Mouse (Mus musculus): ENCODE results near the gene Rgma. TPM values are rescaled to one million over a fixed set of nuclear protein-coding genes. Genes with fewer than 3 reads are reported as not detected.
A peak's percentile ranks its signal among the peaks of the same experiment; 100 is the strongest.

Gene Rgma
- total and polyA plus RNA-seq, 2 experiments from 2014 or later = 36.5 to 139 TPM

DNA sequence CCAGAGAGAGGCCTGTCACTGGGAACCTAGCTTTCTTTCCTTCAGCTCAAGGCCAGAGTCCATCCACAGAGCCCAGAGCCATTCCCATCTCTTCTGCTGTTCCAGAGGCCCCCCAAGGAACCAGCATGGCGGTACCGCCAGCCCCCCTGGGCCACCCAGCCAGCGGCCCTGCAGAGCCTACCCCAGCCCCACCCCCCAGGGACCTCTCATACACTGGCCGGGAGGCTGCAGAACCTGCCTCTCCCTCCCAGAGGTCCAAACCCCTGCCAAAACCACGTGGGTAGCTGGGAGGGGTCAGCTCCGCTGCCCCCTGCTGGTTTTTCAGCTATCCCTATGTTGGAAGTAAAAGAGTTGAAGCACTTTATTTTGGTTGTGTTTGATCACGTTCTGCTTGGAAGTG is 44.1 kb downstream of the Rgma start:
- peak; percentile 67 for DNase-seq (ENCODE audit: low spot score)
- peak overlapping the region; percentile 22; the same call in 1 of the 2 replicates for H3K27ac ChIP-seq

DNA sequence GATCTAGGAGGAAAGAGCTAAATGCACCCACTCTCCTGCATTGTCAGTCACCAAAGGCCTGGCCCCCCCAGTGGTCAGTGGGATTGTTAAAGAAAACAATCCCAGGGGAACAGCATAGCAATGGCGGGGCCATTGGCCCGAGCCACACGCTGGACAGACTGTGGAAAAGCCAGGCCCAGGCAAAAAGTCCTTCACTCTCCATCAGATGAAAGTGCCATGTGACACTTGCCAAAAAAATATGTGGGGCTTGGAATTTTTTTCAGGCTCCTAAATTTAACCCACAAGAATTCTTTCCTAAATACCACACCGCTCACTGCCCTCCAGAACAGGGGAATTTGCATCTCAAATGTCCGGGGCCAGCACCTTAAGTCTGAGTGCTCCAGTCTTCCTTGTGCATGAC is 45.5 kb downstream of the Rgma start:
- DNase-seq (ENCODE audit: low spot score) (no peak), ATAC-seq (no peak)
- Histone ChIP-seq H3K4me3 (ENCODE audit: low read length) (no peak overlapping the region), H3K4me2 (ENCODE audit: low read depth, low read length) (no peak overlapping the region), H3K9me3 (ENCODE audit: low read length) (no peaks in the 10 kb centered on the region), H3K4me1 (ENCODE audit: insufficient read depth, low read length) (0 out of 2 replicates have a peak, but pooled peaks cover 7% of the 10 kb centered on the region), H3K9ac (replicated peaks; ENCODE audit: low read length) (no peak overlapping the region), H3K27me3 (ENCODE audit: insufficient read depth, low read length) (no peaks in the 10 kb centered on the region), H3K27ac (peak overlapping the region; percentile 62; the same call in 1 of the 2 replicates), H3K36me3 (ENCODE audit: insufficient read depth, low read length) (no peaks in the 10 kb centered on the region; the same call in none of the 2 replicates)
- WGBS = 29% methylated on average over 5 of the region's 5 CpGs
- TF ChIP-seq CTCF (IDR thresholded peaks at IDR 0.05; ENCODE audit: low read depth) = no peak

More for the DNA sequence above, 44.1 kb downstream of the Rgma start:
- Histone ChIP-seq H3K9ac (replicated peaks; ENCODE audit: low read length) (no peak overlapping the region), H3K36me3 (ENCODE audit: insufficient read depth, low read length) (no peaks in the 10 kb centered on the region; the same call in none of the 2 replicates), H3K4me2 (ENCODE audit: low read depth, low read length) (no peak overlapping the region), H3K4me1 (ENCODE audit: insufficient read depth, low read length) (0 out of 2 replicates have a peak, but pooled peaks cover 3% of the 10 kb centered on the region), H3K4me3 (ENCODE audit: low read length) (no peak overlapping the region), H3K27me3 (ENCODE audit: insufficient read depth, low read length) (no peaks in the 10 kb centered on the region), H3K9me3 (ENCODE audit: low read length) (no peaks in the 10 kb centered on the region)
- peak; percentile 43 for TF ChIP-seq CTCF (IDR thresholded peaks at IDR 0.05; ENCODE audit: low read depth)
- no peak for ATAC-seq
- 29% methylated on average over 7 of the region's 7 CpGs for WGBS

DNA sequence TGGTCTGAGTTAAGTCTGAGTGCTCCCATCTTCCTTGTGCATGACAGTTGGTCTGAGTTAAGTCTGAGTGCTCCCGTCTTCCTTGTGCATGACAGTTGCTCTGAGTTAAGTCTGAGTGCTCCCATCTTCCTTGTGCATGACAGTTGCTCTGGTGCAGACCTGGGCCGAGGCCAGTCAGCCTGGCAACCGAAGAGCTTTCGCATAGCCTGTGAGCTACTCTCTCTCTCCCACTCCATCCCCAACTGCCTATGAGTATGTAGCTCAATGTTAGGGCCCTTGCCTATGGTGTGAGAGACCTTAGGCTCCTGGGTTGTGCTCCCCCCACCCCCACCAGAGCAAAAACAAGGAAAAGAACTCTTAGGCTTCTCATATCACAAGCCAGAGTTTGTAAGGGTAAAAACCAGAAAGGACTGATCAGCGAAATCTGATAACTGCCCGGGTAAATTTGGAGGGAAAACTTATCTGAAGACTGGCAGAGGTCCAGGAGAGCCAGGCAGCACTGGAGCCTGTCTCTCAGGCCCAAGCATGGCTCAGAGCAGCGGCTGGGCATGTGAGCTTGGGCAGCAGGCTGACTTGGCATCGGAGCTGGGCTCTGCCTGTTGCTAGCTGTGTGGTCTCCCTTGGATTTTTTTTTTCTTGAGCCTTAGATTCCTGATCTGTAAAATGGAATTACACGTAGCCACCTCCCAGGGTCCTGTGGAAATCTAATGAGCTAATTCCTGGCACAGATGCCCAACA is 46.1 kb downstream of the Rgma start:
- no peak for TF ChIP-seq CTCF (IDR thresholded peaks at IDR 0.05; ENCODE audit: low read depth)
- Histone ChIP-seq H3K4me1 (ENCODE audit: insufficient read depth, low read length) (0 out of 2 replicates have a peak, but pooled peaks cover 7% of the 10 kb centered on the region), H3K4me2 (ENCODE audit: low read depth, low read length) (no peak overlapping the region), H3K4me3 (ENCODE audit: low read length) (no peak overlapping the region), H3K27me3 (ENCODE audit: insufficient read depth, low read length) (no peaks in the 10 kb centered on the region), H3K36me3 (ENCODE audit: insufficient read depth, low read length) (no peaks in the 10 kb centered on the region; the same call in none of the 2 replicates), H3K27ac (peak overlapping the region; percentile 62), H3K9ac (replicated peaks; ENCODE audit: low read length) (no peak overlapping the region), H3K9me3 (ENCODE audit: low read length) (no peaks in the 10 kb centered on the region)
- DNase-seq (ENCODE audit: low spot score) = peak; percentile 76
- WGBS = 30% methylated on average over 9 of the region's 9 CpGs
- peak; percentile 53; the same call in 1 of the 2 replicates for ATAC-seq

DNA sequence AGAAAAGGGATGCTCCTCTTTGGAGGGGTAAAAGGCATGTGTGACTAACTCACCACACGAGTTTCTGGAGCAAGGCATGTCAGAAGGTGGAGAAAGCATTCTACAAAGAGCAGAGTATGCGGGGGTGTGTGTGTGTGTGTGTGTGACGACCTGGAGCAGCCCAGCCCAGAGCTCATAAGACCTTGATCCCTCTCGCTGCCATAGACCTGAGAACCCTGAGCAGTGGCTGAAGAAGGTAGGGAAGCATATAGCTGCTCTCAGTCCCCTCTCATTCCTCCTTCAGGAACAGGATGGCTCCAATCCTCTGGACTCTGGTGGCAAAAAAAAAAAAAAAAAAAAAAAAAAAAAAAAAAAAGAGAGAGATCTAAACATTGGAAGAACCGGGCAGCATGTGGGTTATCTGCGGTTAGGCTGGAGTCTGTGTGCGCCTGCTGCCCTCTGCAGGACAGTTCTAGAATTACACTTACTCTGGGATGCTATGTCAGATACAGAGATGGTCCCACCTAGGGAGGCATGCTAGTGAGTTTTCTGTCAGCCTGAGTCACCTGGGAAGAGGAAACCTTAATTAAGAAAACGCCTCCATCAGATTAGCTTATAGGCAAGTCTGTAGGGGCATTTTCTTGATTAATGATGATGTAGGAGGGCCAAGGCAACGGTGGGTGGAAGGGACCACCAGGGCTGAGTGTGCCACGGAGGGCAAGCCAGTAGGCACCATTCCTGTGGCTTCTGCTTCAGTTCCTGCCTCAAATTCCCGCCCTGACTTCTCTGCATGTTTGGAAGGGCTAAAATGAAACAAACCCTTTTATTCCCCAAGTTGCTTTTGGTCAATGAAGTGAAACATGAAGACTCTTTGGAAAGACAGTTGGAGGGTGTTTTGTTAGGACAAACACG is 47.2 kb downstream of the Rgma start:
- 22% methylated on average over 12 of the region's 12 CpGs for WGBS

DNA sequence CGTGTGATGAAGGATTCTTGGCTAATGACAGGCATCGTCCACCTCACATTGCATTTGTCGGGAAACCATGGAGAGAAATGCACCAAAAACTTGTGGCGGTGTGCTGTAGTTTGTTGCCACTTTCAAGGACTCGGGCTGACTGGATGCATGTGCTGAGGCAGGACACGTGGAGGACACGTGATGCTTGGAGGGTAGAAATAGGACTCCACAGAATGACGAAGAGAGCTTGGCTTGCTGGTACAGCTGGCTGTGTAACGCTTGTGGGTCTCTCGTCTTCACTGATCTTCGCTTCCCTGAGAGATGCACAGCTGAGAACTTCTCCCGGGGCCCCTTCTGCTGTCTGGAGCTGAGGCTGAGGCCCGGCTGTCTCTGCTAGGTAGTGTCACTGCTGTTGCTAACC is 47.9 kb downstream of the Rgma start:
- TF ChIP-seq CTCF (IDR thresholded peaks at IDR 0.05; ENCODE audit: low read depth) = no peak
- Histone ChIP-seq H3K27me3 (ENCODE audit: insufficient read depth, low read length) (no peaks in the 10 kb centered on the region), H3K36me3 (ENCODE audit: insufficient read depth, low read length) (peaks cover 16% of the 10 kb centered on the region), H3K9ac (replicated peaks; ENCODE audit: low read length) (no peak overlapping the region), H3K4me2 (ENCODE audit: low read depth, low read length) (no peak overlapping the region), H3K9me3 (ENCODE audit: low read length) (no peaks in the 10 kb centered on the region), H3K4me3 (ENCODE audit: low read length) (no peak overlapping the region), H3K27ac (peak overlapping the region; percentile 41; the same call in 1 of the 2 replicates), H3K4me1 (ENCODE audit: insufficient read depth, low read length) (0 out of 2 replicates have a peak, but pooled peaks cover 7% of the 10 kb centered on the region)
- ATAC-seq (no peak), DNase-seq (ENCODE audit: low spot score) (no peak)
- WGBS = 58% methylated on average over 13 of the region's 13 CpGs

More for the DNA sequence above, 47.2 kb downstream of the Rgma start:
- Histone ChIP-seq H3K4me1 (ENCODE audit: insufficient read depth, low read length) (0 out of 2 replicates have a peak, but pooled peaks cover 7% of the 10 kb centered on the region), H3K36me3 (ENCODE audit: insufficient read depth, low read length) (peaks cover 8% of the 10 kb centered on the region), H3K4me3 (ENCODE audit: low read length) (no peak overlapping the region), H3K27me3 (ENCODE audit: insufficient read depth, low read length) (no peaks in the 10 kb centered on the region), H3K27ac (peak overlapping the region; percentile 62; the same call in 1 of the 2 replicates), H3K9ac (replicated peaks; ENCODE audit: low read length) (no peak overlapping the region), H3K9me3 (ENCODE audit: low read length) (no peaks in the 10 kb centered on the region), H3K4me2 (ENCODE audit: low read depth, low read length) (no peak overlapping the region)
- DNase-seq (ENCODE audit: low spot score) = peak; percentile 90
- peak; percentile 92 for TF ChIP-seq CTCF (IDR thresholded peaks at IDR 0.05; ENCODE audit: low read depth)
- ATAC-seq = peak; percentile 41; the same call in 1 of the 2 replicates

DNA sequence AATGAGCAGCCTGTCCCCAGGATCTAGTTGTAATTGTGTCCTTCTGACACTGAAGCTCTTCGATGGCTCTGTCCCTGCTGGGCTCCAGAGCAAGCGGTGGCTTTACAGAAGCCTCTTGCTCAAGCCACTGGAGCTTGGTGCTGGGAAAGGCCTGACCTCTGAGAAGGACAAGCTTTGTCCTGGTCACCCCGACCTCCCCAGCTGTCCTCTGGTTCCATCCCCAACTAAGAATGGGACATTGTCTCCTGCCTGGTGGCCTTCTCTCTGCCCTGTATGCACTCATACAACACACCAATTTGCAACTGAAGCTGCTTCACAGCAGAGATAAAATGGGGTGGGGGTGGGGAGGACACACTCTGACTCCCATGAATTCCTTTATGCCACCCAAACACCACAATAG is 48.9 kb downstream of the Rgma start:
- Histone ChIP-seq H3K27me3 (ENCODE audit: insufficient read depth, low read length) (no peaks in the 10 kb centered on the region), H3K27ac (peak overlapping the region; percentile 46; the same call in 1 of the 2 replicates), H3K4me3 (ENCODE audit: low read length) (no peak overlapping the region), H3K9me3 (ENCODE audit: low read length) (no peaks in the 10 kb centered on the region), H3K9ac (replicated peaks; ENCODE audit: low read length) (0 out of 2 replicates have a peak overlapping the region, but pooled peaks have one; percentile 22), H3K36me3 (ENCODE audit: insufficient read depth, low read length) (peaks cover 25% of the 10 kb centered on the region), H3K4me2 (ENCODE audit: low read depth, low read length) (no peak overlapping the region), H3K4me1 (ENCODE audit: insufficient read depth, low read length) (0 out of 2 replicates have a peak, but pooled peaks cover 7% of the 10 kb centered on the region)
- no peak for DNase-seq (ENCODE audit: low spot score)
- TF ChIP-seq CTCF (IDR thresholded peaks at IDR 0.05; ENCODE audit: low read depth) = no peak
- ATAC-seq = no peak
- whole genome bisulfite sequencing = 12% methylated on average over 3 of the region's 3 CpGs

Measured in hindbrain, postnatal 0 days (tissue).